Mouse (Mus musculus) heart, embryonic 12.5 days (tissue): ENCODE data around the gene Nprl2. TPM values are rescaled to one million over a fixed set of nuclear protein-coding genes. Genes with fewer than 3 reads are reported as not detected.
A peak's percentile ranks its signal among the peaks of the same experiment; 100 is the strongest.

Source experiments
- ATAC-seq: fragments of 200-750 bp; cut with Nextera tagmentation; 2 replicates; pipeline ENCODE4 v1.8.0; 2017; ENCODE audit warnings: moderate TSS enrichment, moderate library complexity; ENCODE audit not compliant: insufficient number of reproducible peaks, low FRiP score
- H3K27ac ChIP-seq: fragments of 300-500 bp; sonication (generic); 2 replicates; pipeline ENCODE4 v1.5.1; 2016; ENCODE audit warnings: mild to moderate bottlenecking, moderate library complexity; ENCODE audit not compliant: poor library complexity, severe bottlenecking
- H3K27me3 ChIP-seq: fragments of 300-500 bp; sonication (generic); replicated peaks from 2 replicates; pipeline ENCODE4 v1.6.1; 2016; ENCODE audit warnings: mild to moderate bottlenecking, moderate library complexity
- H3K36me3 ChIP-seq: fragments of 300-500 bp; sonication (generic); 2 replicates; pipeline ENCODE4 v1.6.1; 2016; ENCODE audit warnings: mild to moderate bottlenecking, moderate library complexity
- H3K4me1 ChIP-seq: fragments of 300-500 bp; sonication (generic); replicated peaks from 2 replicates; pipeline ENCODE4 v1.6.1; 2016; ENCODE audit warnings: mild to moderate bottlenecking
- H3K4me2 ChIP-seq: fragments of 300-500 bp; sonication (generic); 2 replicates; pipeline ENCODE4 v1.6.1; 2016; ENCODE audit warnings: mild to moderate bottlenecking, moderate library complexity
- H3K4me3 ChIP-seq: fragments of 300-500 bp; sonication (generic); 2 replicates; pipeline ENCODE4 v1.5.1; 2016; ENCODE audit warnings: mild to moderate bottlenecking
- H3K9ac ChIP-seq: fragments of 300-500 bp; sonication (generic); 2 replicates; pipeline ENCODE4 v1.6.1; 2016; ENCODE audit warnings: mild to moderate bottlenecking, moderate library complexity
- H3K9me3 ChIP-seq: fragments of 300-500 bp; sonication (generic); replicated peaks from 2 replicates; pipeline ENCODE4 v1.6.1; 2016; ENCODE audit warnings: mild to moderate bottlenecking, moderate library complexity
- WGBS: fragments of 180-500 bp; shearing (Covaris S2); methylation state at CpG from one replicate; pipeline ENCODE4 v1.1.7; 2016; 5-methylcytosine and 5-hydroxymethylcytosine counted together
- polyA plus RNA-seq: library from polyadenylated mRNA; unstranded; fragments of >200 nt; fragmentation: Nextera tagmentation; extraction: Ambion mirVana; gene quantifications from 2 replicates; pipeline ENCODE4 v1.2.1, GENCODE M21; 2016

Nprl2 gene
- polyA plus RNA-seq, 1 experiment from 2014 or later, result 25.1 TPM

- Histone ChIP-seq H3K4me1 (peaks cover 66% of the 10 kb centered on the region), H3K4me3 (no peak overlapping the region), H3K9me3 (no peaks in the 10 kb centered on the region), H3K27me3 (0 out of 2 replicates have a peak, but pooled peaks cover under 1% of the 10 kb centered on the region), H3K27ac (peak overlapping the region; percentile 12; the same call in 1 of the 2 replicates), H3K36me3 (peaks cover 59% of the 10 kb centered on the region), H3K9ac (peak overlapping the region; percentile 47; the same call in 1 of the 2 replicates), H3K4me2 (peak overlapping the region; percentile 17; the same call in 1 of the 2 replicates)
- no peak for ATAC-seq
- 78% methylated on average over 11 of the region's 11 CpGs for WGBS
Observed at GRCm38 (mm10) chr9:107593101-107593976, 51.3 kb downstream of the Nprl2 start.

GRCm38 (mm10) chr9:107594281-107595062, 52.4 kb downstream of the Nprl2 start:
- Histone ChIP-seq H3K36me3 (peaks cover 54% of the 10 kb centered on the region), H3K4me3 (no peak overlapping the region)

More at GRCm38 (mm10) chr9:107594281-107595062, 52.4 kb downstream of the Nprl2 start:
- Histone ChIP-seq H3K9ac (no peak overlapping the region), H3K4me1 (peaks cover 55% of the 10 kb centered on the region), H3K4me2 (no peak overlapping the region), H3K27ac (no peak overlapping the region), H3K9me3 (no peaks in the 10 kb centered on the region), H3K27me3 (peaks cover 12% of the 10 kb centered on the region)
- WGBS, result 76% methylated on average over 8 of the region's 8 CpGs
- no peak for ATAC-seq

Other genes starting within 250 kb of the Nprl2 start
- gene Cish, start 246.2 kb upstream of the Nprl2 start, polyA plus RNA-seq, result 15.6 and 16.4 TPM in 2 replicates
- gene Hemk1, start 203.9 kb upstream of the Nprl2 start, polyA plus RNA-seq, result 11.4 and 13.4 TPM in 2 replicates
- gene 6430571L13Rik, start 201.6 kb upstream of the Nprl2 start, polyA plus RNA-seq, result 0.55 and 1.1 TPM in 2 replicates
- gene Cacna2d2, start 142.6 kb upstream of the Nprl2 start, polyA plus RNA-seq, result 5.9 and 6.2 TPM in 2 replicates
- gene Tmem115, start 8.3 kb upstream of the Nprl2 start, polyA plus RNA-seq, result 37.5 and 41.2 TPM in 2 replicates
- gene Cyb561d2, start within 50 bp of the Nprl2 start, polyA plus RNA-seq, result 16.6 and 18.4 TPM in 2 replicates
- 0.22 and 0.35 TPM in 2 replicates for gene Zmynd10, start 5.1 kb downstream of the Nprl2 start, polyA plus RNA-seq
- 48.2 and 49.0 TPM in 2 replicates for gene Rassf1, start 9.3 kb downstream of the Nprl2 start, polyA plus RNA-seq
- gene Tusc2, start 21.0 kb downstream of the Nprl2 start, polyA plus RNA-seq, result 60.1 and 61.4 TPM in 2 replicates
- gene Hyal2, start 25.7 kb downstream of the Nprl2 start, polyA plus RNA-seq, result 103 and 106 TPM in 2 replicates
- gene Hyal1, start 34.7 kb downstream of the Nprl2 start, polyA plus RNA-seq, result 5.5 and 5.7 TPM in 2 replicates
- gene Naa80, start 36.7 kb downstream of the Nprl2 start, polyA plus RNA-seq, result 10.2 and 12.6 TPM in 2 replicates
- 0.49 and 0.64 TPM in 2 replicates for gene Hyal3, start 38.6 kb downstream of the Nprl2 start, polyA plus RNA-seq
- 34.0 and 35.5 TPM in 2 replicates for gene Ifrd2, start 45.4 kb downstream of the Nprl2 start, polyA plus RNA-seq
- gene Sema3b, start 67.0 kb downstream of the Nprl2 start, polyA plus RNA-seq, result 10.7 and 11.2 TPM in 2 replicates
- 404 and 442 TPM in 2 replicates for gene Gnai2, start 93.1 kb downstream of the Nprl2 start, polyA plus RNA-seq
- gene Slc38a3, start 127.3 kb downstream of the Nprl2 start, polyA plus RNA-seq, result 2.9 and 3.2 TPM in 2 replicates
- 0.97 and 1.2 TPM in 2 replicates for gene Gnat1, start 137.5 kb downstream of the Nprl2 start, polyA plus RNA-seq
- gene Sema3f, start 168.2 kb downstream of the Nprl2 start, polyA plus RNA-seq, result 8.1 and 8.4 TPM in 2 replicates
- gene Rbm5, start 228.8 kb downstream of the Nprl2 start, polyA plus RNA-seq, result 127 and 137 TPM in 2 replicates